19 mouse cellular contexts compared by ENCODE assay signal in genomic region chr17:83849081-83849675, GRCm38 (mm10). TPM values are rescaled to one million over a fixed set of nuclear protein-coding genes. Genes with fewer than 3 reads are reported as not detected.
DNase-seq lines count a peak whose midpoint lies in the region; ATAC-seq and TF ChIP-seq lines count a peak whose summit lies in the region.
"Had no signal": no experiment of that assay in that cellular context is flagged by ENCODE, and none has a peak within 500 bp of the region (broad histone marks: within the 10 kb centered on the region; RNA-seq: fewer than 3 reads in every experiment).

No protein-coding gene starts in this region.

- no peak overlapping the region for H3K27ac ChIP-seq in hindbrain, embryonic 12.5 days
- peak overlapping the region; percentile 52 for H3K27ac ChIP-seq in midbrain, embryonic 14.5 days (replicated peaks; ENCODE audit: low read depth, low read length)
- H3K27ac ChIP-seq: embryonic facial prominence, embryonic 12.5 days; heart, embryonic 13.5 days; layer of hippocampus, adult 2 months; limb, embryonic 13.5 days; liver, embryonic 14.5 days; stomach, postnatal 0 days had no signal

- no peaks in the 10 kb centered on the region for H3K79me3 ChIP-seq in C2C12 (ENCODE audit: low read depth)

- H3K4me1 ChIP-seq in hindbrain, embryonic 12.5 days = peaks cover 14% of the 10 kb centered on the region
- peaks cover 6% of the 10 kb centered on the region; the same call in 1 of the 2 replicates for H3K4me1 ChIP-seq in midbrain, embryonic 14.5 days (ENCODE audit: control insufficient read depth, insufficient read depth, low read length)

- peak; percentile 55 for DNase-seq in brain, adult 2 months (ENCODE audit: low read depth, low spot score)
- peak; percentile 68 for DNase-seq in midbrain, embryonic 14.5 days
- no peak for DNase-seq in thymus, postnatal 25 days
- no peak for DNase-seq in kidney, postnatal 10 days
- DNase-seq in lung, postnatal 10 days = no peak
- DNase-seq: adrenal gland, postnatal 10 days; cerebellum, adult 18-20 months; cerebellum, postnatal 36 days; heart, postnatal 36 days; spleen, adult 18-20 months had no signal

- H3K9ac ChIP-seq in hindbrain, embryonic 12.5 days = no peak overlapping the region
- H3K9ac ChIP-seq in midbrain, embryonic 14.5 days (replicated peaks; ENCODE audit: low read length) = no peak overlapping the region
- H3K9ac ChIP-seq: embryonic facial prominence, embryonic 12.5 days; heart, embryonic 13.5 days; limb, embryonic 13.5 days; liver, embryonic 14.5 days had no signal

- H3K27me3 ChIP-seq in C2C12 (ENCODE audit: control insufficient read depth, insufficient read depth, insufficient read length) = no peaks in the 10 kb centered on the region
- H3K27me3 ChIP-seq in hindbrain, embryonic 12.5 days = no peaks in the 10 kb centered on the region
- H3K27me3 ChIP-seq in midbrain, embryonic 14.5 days (ENCODE audit: control insufficient read depth, insufficient read depth, low read length) = no peaks in the 10 kb centered on the region
- H3K27me3 ChIP-seq: embryonic facial prominence, embryonic 12.5 days; limb, embryonic 13.5 days had no signal

- no peak overlapping the region for H3K4me3 ChIP-seq in C2C12 (ENCODE audit: insufficient read depth, poor library complexity, severe bottlenecking)
- H3K4me3 ChIP-seq in hindbrain, embryonic 12.5 days = no peak overlapping the region
- H3K4me3 ChIP-seq in midbrain, embryonic 14.5 days (replicated peaks; ENCODE audit: low read depth, low read length) = no peak overlapping the region
- H3K4me3 ChIP-seq: embryonic facial prominence, embryonic 12.5 days; heart, embryonic 13.5 days; layer of hippocampus, adult 2 months; limb, embryonic 13.5 days; myocyte had no signal

- H3K36me3 ChIP-seq in C2C12 (ENCODE audit: control insufficient read depth, insufficient read depth) = no peaks in the 10 kb centered on the region
- H3K36me3 ChIP-seq in hindbrain, embryonic 12.5 days = no peaks in the 10 kb centered on the region
- no peaks in the 10 kb centered on the region for H3K36me3 ChIP-seq in midbrain, embryonic 14.5 days (ENCODE audit: control insufficient read depth, insufficient read depth, low read length)
- H3K36me3 ChIP-seq: embryonic facial prominence, embryonic 12.5 days; heart, embryonic 13.5 days; limb, embryonic 13.5 days had no signal

- no peaks in the 10 kb centered on the region for H3K9me3 ChIP-seq in hindbrain, embryonic 12.5 days (replicated peaks)
- no peaks in the 10 kb centered on the region for H3K9me3 ChIP-seq in midbrain, embryonic 14.5 days (ENCODE audit: control insufficient read depth, low read length)
- H3K9me3 ChIP-seq: embryonic facial prominence, embryonic 12.5 days; heart, embryonic 13.5 days; limb, embryonic 13.5 days had no signal

- no peak overlapping the region for H3K4me2 ChIP-seq in hindbrain, embryonic 12.5 days (replicated peaks)
- H3K4me2 ChIP-seq in midbrain, embryonic 14.5 days (ENCODE audit: low read length) = no peak overlapping the region
- H3K4me2 ChIP-seq: heart, embryonic 13.5 days; limb, embryonic 13.5 days had no signal

- no peaks in the 10 kb centered on the region for H3K79me2 ChIP-seq in C2C12 (ENCODE audit: control insufficient read depth, insufficient read depth)

- H3ac ChIP-seq in C2C12 (ENCODE audit: control insufficient read depth, insufficient read length, low read depth) = peak overlapping the region; percentile 35

- TF ChIP-seq CTCF in C2C12 (IDR thresholded peaks at IDR 0.05; ENCODE audit: control insufficient read depth, insufficient read depth, insufficient read length) = no peak

- WGBS in hindbrain, embryonic 12.5 days = 55% methylated on average over 12 of the region's 12 CpGs
- 39% methylated on average over 12 of the region's 12 CpGs for WGBS in midbrain, embryonic 14.5 days

- peak; percentile 62 for ATAC-seq in hindbrain, embryonic 12.5 days (ENCODE audit: low FRiP score)
- peak; percentile 29; the same call in 1 of the 2 replicates for ATAC-seq in midbrain, embryonic 14.5 days (ENCODE audit: low FRiP score, low TSS enrichment)

TF ChIP-seq in C2C12, 6 proteins besides CTCF, POLR2A, EP300 and RAD21:
- TF ChIP-seq MYOD1 (IDR thresholded peaks at IDR 0.05; ENCODE audit: control insufficient read depth, insufficient read length, low read depth) = no peak
- TF ChIP-seq FOSL1 (IDR thresholded peaks at IDR 0.05; ENCODE audit: insufficient read depth, low read length, poor library complexity, severe bottlenecking) = no peak
- no peak for TF ChIP-seq MYOG (IDR thresholded peaks at IDR 0.05; ENCODE audit: control insufficient read depth, extremely low read depth, insufficient read length)
- no peak for TF ChIP-seq USF1 (IDR thresholded peaks at IDR 0.05; ENCODE audit: low read depth)
- TF ChIP-seq CEBPB (IDR thresholded peaks at IDR 0.05; ENCODE audit: low read depth) = no peak
TF ChIP-seq in C2C12: peak in this region for 0.

RNA-seq across cellular contexts. Expression of gene Haao, which starts 1.4 kb away (rescaled TPM):
- polyA plus RNA-seq in C2C12 (2012; fragmentation: generic; extraction: Trizol) = not detected
- polyA plus RNA-seq in hindbrain, embryonic 12.5 days (2016; fragmentation: Nextera tagmentation; extraction: Ambion mirVana) = 0.30 TPM in 1 of 2 replicates, not detected in the other
- 0.20 TPM in 1 of 2 replicates, not detected in the other for polyA plus RNA-seq in midbrain, embryonic 14.5 days (2014; fragmentation: Nextera tagmentation; extraction: Ambion mirVana)
- polyA plus RNA-seq: myocyte had no signal

Comparison
In these comparisons a context has a peak if more than half of its experiments do, and no peak if none do; other contexts are left out.
1. DNase-seq: peak in brain, adult 2 months (single experiment) and midbrain, embryonic 14.5 days (single experiment); none in thymus, postnatal 25 days (single experiment), kidney, postnatal 10 days (single experiment) and lung, postnatal 10 days (single experiment).